Mouse (Mus musculus): ENCODE data around the gene Myrip.

GRCm38 (mm10) chr9:120410421-120410820, 109.1 kb downstream of the Myrip start:
- TF ChIP-seq CTCF (IDR thresholded peaks at IDR 0.05; ENCODE audit: control insufficient read depth, insufficient read depth, insufficient read length) (peak; percentile 58), USF1 (IDR thresholded peaks at IDR 0.05; ENCODE audit: low read depth) (no peak), MAX (IDR thresholded peaks at IDR 0.05) (no peak), MYOG (IDR thresholded peaks at IDR 0.05; ENCODE audit: control insufficient read depth, extremely low read depth, insufficient read length) (no peak)
